Mouse (Mus musculus) adrenal gland, postnatal 14 days (tissue): ENCODE measurements around the gene Xpnpep1. TPM values are rescaled to one million over a fixed set of nuclear protein-coding genes. Genes with fewer than 3 reads are reported as not detected.

Source experiments
- DNase-seq: peaks from one replicate; pipeline ENCODE4 v3.0.0; 2021; ENCODE audit warnings: mixed read lengths
- long read RNA-seq, 2 experiments: library from polyadenylated mRNA; stranded (forward); transcript quantifications; one replicate each; pipeline ENCODE4 v2.0.0; 2021
- total RNA-seq: library from RNA; stranded (reverse); gene quantifications from 2 replicates; pipeline ENCODE4 v1.2.3, GENCODE M21; 2021

Gene Xpnpep1
- total RNA-seq: 104 and 108 TPM in 2 replicates
- long read RNA-seq, experiment 1, full-length matches to known transcripts: 86 of 209 reads
- long read RNA-seq, experiment 1, partial matches to known transcripts: 16 of 209 reads
- long read RNA-seq, experiment 1, other reads (novel, unspliced or antisense): 107 of 209 reads
- long read RNA-seq, experiment 2, full-length matches to known transcripts: 54 of 142 reads
- long read RNA-seq, experiment 2, partial matches to known transcripts: 6 of 142 reads
- long read RNA-seq, experiment 2, other reads (novel, unspliced or antisense): 82 of 142 reads

DNA sequence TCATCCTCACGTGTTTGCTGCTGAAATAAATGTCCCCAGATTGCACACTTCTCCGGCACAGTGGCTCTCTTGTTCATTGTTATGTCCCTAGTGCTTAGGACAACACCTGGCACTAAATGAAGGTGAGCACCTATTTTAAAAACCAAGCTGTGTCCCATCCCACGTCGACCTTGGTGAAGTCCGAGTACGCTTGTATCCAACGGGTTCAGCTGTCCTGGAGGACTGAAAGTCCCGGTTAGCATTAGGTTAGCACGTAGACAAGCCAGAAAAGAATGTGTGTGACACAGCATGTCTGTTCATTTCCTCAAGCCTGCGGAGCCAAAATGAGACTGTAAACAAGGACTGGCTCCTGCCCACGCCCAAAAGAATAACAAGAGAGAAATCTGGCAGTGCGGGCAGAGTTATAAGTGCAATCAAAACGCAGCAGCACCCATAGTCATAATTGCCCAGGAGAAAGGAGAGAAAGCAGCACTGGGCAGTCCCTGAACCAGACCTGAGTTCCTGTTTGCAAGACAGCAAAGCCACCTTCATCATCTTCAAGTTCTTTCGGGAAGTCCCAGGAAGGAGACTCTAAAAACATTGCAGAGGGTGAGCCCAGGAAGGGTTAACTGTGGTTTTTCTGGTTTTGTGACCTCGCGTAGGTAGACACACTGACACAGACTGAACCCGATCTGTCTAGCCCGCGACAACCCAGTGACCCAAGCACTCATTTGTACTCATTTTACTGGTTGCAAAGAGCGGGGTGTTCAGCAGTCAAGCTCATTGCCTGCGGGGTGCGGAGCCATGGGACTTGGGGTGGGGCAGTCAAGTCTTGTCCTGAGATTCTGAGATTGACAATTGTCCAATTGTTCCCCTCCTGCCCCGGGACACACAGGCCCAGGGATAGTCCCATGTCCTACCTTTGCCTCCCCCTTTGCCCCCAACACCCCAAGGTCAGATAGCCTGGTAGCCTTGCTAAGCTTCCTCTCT lies at the start of gene Xpnpep1:
Gene Xpnpep1 (minus strand): TSS at position 51 of the 969 bp plus-strand sequence.
- no peak for DNase-seq

DNA sequence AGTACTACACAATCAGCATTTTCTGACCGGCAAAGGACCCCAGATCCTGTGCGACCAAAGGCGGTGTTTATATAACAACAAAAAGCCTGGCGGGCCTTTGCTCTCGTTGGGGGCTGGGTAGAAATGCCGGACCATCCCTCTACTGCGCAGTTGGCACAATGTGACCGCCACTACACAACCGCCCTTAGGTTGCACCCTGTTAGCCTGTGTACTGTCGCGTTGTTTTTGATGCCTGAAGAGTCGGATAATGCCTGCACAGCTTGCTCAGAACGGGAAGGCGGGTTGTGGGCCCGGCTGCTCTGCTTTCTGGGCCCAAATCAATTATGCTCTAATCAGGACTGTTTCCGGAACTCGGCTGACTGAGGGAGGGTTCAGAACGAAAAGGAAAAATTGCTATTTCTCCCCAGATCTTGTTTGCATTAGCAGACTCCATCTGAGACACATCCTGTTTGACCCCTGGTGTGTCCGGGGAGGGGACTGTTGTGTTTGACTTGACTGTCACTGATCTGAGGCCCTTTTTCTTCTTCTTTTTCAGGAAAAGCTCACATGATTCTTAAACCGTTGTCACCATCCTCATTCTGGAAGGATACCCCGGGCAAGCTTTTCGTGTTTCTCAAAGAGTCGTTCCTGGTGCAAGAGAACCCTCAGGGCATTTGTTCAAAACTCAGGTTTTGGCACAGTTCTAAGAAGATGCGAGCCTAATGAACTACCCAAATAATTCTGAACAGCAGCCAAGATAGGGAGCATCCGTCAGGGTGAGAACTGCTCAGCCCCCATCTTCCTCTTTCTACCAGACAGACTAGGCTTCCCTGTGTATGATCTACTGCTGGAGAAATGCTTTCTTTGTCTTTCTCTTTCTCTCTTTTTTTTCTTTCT lies 47.5 kb upstream of the Xpnpep1 start:
- DNase-seq: peak; percentile 31

DNA sequence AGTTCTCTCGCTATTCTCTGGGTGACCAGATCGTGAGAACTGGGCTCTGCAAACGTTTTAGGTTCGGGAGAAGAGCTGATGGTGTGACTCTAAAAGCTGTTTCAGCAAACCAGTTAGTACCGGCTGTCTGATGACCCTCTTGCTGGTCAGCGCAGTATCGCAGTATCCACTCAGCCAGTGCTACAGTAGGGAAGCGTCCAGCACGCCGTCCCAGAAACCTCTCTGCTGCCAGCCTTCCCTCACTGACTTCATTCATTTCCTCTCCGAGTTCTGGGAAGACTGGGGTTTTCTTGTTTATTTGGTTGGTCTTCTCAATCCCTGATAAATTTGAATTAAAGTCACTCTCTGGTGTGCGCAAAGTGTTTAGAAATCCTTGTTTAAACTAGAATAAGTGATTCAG lies 46.8 kb upstream of the Xpnpep1 start:
- no peak for DNase-seq

DNA sequence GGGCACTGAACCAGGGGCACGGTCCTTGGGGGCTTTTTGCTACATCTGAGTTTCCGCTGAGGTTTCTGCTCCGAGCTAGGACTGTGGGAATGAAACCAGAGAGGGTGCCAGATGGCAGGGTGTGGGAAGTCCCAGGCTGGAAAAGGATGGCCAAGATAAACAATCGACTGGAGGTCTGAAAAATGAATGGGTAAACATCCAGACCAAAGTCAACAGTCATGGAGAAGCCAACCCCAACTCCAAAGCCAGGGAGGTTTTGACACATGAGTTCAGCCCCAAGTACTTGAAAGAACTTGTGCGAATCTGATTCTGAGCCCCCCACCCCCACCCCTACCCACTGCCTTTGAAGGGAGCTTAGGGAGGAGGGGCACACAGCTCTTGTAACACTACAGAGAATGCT lies 44.7 kb upstream of the Xpnpep1 start:
- DNase-seq: no peak

DNA sequence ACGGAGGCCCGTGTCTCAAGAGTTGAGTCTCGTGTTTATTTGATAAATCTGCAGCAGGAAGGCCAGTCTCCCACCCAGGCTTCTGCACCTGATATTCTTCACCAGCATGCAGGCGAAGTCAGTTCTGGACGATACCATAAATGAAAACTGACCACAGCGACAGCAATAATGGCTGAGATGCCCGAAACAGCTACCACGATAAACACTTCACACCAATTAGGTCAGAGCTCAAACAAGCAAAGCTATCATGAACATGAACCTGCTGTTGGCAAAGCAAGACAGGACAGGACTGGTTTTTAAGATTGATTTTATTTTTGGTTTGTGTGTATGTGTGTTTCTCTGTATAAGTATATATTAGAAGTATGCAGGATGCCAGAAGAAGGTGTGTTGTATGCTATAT lies 42.8 kb upstream of the Xpnpep1 start:
- DNase-seq: no peak

DNA sequence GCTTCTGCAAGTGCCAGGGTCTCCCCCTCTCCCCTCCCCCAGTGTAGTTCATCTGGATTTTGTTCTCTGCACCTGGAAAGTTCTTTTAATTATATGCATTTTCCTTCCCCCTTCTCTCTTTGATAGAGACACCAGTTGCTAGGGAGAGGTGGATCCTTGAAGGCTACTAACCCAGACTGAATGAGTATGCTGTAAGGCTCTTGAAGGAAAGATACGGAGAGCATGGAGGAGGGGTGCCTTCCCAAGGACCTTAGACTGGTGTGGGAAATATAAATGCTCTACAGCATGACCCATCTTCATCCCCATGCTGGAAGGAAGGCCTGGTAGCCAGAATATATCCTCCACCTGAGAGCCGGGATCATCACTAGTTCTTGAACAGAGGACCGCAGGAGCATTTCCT lies 41.3 kb upstream of the Xpnpep1 start:
- DNase-seq: no peak

DNA sequence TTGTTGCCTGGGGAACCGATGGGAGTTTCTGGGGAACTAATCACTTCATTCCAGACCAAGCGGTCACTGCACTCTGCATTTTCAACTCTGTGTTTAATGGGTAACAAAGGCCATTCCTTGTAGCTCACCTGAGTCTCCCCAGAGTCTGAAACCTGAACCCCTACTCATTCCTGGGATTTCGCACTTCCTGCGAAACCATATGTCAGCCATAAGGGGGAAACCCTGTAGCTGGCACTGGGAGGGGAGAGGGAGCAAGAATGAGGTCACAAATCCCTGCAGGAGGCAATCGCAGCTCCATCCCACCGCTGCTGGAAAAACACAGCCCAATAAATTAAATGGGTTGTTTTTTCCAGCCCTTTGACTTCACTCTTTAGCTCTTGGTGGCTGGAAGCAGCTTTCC lies 40.9 kb upstream of the Xpnpep1 start:
- DNase-seq: no peak

DNA sequence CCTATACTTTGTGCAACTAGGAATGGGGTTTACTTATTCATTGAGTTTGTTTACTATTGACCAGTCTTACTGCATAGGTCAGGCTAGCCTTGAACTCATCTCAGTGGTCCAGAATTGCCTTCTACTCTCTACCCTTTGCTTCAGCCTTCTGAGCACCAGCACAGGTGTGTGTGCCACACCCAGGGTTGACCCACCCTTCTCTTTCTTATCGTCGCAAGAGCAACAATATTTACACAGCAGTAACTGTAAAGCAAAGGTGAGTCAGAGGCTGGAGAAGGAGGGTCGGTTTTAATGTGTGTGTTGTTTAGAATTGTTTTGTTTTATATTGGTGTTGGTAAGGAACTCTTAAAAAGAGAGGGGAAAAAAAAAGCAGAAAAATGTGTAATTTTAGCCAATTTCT lies 40.5 kb upstream of the Xpnpep1 start:
- no peak for DNase-seq

DNA sequence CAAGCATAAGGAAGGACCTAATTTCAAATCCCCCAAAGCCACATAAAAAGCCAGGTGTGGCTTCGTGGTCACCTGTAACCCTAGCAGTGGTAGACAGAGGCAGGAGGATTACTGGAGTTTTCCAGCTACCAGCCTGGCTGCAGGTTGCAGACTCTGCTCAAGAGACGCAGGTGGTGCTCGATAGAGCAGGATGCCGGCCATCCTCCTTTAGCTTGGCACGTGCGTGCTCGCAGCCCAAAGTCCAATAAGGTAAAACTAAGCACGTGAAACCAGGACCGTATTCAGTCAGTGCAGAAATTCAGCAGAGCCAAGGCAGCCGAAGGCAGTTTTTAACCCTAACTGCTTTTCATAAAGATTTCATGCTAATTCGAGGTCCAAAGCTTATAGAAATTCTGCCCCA lies 40.0 kb upstream of the Xpnpep1 start:
- no peak for DNase-seq

DNA sequence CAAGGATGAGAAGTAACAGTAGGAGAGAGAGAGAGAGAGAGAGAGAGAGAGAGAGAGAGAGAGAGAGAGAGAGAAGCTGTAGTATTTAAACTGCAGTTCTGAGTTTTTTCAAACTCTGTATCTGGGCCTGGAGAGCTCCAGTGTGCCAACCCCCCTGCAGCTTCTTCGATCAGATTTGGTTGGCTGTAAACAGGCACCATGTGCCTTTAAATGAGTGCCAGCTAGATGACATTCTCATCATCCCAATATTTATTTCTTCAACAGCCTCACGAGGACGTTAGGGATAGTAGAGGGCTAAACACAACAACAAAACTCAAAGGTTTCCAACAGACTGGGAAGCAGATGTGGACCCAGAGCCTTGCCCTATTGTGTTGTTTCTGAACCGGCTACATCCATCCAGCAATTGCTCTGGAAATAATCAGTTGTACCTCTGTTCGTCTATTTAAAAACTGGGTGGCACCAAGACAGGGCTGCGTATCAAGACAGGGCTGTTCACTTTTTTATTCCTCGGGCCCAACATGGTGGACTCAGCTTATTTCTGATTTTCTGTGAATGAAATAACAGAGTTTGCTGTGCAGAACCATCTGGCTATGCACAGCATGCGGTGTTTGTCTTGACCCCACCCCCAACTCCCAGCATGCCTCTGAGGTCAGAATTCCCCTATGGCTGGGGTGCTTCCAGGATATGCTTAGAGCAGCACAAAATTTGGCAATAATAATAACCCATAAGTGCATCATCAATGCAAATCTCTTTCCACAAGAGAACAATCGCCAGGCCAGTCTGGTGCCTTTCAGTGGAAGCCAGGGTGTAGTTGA lies 38.5 kb upstream of the Xpnpep1 start:
- no peak for DNase-seq

DNA sequence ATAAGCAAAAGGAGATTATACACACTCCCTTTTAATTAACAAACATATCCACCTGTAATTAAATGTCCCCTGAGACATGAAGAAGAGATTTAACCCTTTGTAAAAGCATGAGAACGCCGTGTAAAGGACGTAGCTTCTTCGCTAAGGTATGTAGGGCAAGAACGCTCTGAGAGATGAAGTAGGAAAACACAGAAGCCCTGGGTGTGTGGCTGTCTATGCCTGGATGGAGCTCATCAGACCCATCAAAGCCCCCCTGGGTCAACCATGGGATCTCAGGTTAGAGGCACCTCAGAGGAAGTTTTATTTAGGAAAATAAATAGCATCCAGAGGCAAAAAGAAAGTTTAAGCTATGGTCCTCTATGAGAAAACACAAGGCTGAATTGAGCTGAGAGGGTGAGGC lies 37.3 kb upstream of the Xpnpep1 start:
- DNase-seq: no peak

DNA sequence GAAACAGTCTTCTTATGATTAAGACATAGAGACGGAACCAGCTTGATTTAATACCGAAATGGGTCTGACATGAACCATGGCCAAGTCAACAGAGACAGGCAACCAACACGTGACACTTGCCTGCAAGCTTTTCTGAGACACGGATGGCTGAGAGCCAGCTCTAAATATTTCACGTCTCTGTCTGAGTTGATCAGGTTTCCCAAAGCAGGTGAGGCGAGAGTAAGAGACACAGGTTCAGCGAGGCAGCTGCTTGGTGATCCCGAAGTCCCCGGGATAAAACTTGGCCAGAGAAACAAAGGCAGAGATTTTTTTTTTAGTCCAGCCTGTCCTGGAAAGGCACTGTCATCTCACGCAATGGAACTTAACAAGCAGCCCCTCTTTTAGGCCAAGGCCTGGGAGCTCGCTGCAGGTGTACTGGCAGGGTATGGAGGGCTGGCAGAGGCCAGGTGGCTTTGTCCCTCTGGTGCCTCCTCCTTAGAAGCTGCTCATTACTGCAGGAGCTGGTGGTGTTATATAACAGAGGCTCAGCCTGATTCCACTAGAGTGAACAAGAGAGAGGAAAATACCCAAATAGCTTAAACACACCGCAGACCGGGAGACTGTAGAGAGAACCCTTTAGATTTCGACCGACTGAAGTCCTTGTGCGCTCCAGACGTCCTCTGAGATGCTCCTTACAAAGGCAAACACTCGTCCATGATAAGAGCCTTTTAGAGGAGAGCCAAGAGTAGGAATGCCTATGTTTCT lies 36.4 kb upstream of the Xpnpep1 start:
- DNase-seq: peak; percentile 27

DNA sequence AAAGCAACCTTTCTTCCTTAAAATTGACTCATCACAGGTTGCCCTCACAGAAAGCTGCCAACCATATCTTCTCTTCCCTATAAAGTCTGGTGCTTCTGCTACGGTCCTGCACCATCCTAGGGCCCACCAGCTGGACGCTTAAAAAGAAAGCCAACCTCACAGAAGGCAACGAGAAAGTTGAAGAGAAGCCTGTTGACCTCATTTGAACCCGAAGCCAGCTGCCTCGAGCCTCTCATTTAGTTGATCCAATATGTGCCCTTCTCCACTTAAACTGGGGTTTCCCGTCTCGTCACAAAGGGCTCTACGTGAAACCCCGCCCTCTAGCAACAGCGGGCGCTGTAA lies 35.9 kb upstream of the Xpnpep1 start:
- no peak for DNase-seq

DNA sequence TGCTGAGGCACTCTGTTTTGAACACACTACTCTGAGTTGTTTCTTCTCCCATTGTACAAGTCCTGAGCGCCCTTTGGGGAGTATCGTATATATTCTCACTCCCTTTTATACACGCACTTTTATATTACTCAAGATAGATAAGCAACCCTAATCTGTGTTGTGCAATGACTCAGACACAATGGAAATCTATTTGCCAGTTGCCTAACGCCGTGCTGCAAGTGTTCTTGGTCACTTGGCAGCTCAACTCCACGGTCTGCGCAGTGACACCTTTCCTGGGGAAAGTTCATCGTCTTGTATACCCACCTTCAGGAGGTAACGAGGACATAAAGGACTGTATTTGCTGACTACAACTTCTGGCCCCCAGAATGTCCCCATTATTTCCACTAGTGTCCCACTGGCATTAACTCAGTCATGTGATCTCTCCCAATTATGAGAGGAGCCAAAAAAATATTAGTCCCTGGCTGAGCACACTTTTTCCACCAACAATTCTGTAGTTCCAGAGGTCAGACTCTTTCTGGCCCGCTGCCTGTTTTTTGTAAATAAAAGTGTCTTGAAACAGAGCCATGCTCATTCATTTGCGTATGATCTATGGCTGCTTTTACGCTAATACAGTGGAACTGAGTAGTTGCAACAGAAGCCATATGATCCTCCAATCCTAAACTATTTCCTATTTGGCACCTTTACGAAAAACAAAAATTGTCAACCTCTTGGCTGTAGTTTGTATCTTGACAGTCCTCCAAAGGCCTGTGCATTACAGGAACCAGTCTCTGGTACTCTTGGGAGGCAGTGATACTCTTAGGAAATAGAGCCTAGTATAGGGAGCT lies 35.1 kb upstream of the Xpnpep1 start:
- DNase-seq: peak; percentile 45

DNA sequence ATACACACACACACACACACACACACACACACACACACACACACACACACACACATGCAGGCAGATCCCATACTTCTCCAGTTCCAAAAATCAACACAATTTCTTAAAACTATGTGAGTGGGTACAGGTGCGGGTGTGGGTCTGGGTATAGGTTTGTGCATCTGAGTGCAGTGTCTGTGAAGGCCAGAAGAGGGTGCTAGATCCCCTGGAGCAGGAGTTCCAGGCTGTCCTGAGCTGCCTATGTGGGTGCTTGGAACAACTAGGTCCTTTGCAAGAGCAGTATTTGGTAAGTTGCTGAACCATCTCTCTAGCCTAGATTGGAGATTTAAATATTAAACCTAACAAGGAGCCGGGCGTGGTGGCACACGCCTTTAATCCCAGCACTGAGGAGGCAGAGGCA lies 33.5 kb upstream of the Xpnpep1 start:
- DNase-seq: no peak

DNA sequence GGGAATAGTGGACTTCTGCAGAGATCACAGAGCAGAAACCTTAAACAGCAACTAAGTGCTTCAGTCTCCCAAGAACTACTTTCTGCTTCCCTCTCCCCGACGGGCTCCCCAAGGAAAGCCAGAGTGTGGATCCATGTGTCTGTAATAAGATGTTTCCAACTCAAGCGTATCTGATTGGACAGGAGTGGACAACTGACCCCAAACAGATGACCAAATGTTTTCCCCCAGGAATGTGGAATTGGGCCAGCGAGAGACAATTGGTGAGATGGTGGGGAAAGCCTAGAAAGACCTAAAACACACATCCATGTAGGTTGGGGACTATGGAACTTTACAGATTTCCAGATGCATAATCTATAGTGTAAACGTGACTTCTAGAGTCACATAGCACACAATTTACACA lies 32.4 kb upstream of the Xpnpep1 start:
- no peak for DNase-seq

DNA sequence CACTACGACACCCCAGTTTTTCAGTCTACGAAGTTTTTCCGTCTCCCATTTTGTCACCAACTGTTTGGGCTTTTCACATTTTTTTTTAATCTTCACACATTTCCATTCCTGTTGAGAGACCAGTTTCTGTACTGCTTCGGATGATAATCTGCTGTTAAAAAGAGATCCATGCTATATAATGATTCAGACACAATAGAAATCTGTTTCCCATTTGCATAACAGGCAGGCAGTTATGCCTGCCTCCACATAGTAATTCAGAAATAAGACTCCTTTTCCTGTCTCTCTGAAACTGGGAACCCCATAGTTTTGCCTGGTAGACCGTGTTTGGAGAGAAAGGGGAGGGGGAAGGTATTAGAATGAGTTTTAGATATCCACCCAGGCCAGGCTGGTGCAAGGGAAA lies 31.6 kb upstream of the Xpnpep1 start:
- no peak for DNase-seq

DNA sequence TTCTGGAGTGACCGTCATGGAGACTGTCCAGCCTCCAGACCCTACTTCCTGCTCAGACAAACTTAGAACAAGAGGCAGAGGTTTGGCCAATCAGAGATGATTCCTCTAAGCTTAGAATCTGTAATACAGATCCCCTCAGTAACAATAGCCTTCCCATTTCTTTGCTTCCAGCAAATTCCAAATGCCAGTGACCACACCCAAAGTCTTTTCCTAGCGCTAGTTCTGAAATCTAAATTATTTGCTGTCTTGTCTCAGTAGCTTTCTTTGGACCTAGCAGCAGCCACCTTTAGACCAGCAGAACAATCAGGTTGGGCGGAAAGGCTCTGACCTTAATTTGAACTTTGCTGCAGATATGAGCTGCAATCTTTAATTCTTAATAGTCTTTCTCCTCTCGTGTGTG lies 30.9 kb upstream of the Xpnpep1 start:
- DNase-seq: no peak

DNA sequence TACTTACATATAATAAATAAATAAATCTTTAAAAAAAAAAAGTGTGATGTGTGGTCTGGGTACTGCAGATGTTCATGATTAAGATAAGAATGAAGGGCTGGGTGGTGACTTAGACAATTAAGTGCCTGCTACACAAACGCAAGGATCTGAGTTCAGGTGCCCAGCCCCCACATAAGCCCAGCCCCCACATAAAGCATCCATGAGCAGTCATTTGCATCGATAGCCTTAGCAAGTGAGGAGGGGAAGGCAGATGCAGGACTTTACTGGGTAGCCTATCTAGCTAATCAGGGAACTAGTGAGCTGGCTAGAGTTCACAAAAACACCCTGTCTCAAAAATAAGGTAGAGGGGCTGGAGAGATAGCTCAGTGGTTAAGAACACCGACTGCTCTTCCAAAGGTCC lies 29.4 kb upstream of the Xpnpep1 start:
- no peak for DNase-seq

DNA sequence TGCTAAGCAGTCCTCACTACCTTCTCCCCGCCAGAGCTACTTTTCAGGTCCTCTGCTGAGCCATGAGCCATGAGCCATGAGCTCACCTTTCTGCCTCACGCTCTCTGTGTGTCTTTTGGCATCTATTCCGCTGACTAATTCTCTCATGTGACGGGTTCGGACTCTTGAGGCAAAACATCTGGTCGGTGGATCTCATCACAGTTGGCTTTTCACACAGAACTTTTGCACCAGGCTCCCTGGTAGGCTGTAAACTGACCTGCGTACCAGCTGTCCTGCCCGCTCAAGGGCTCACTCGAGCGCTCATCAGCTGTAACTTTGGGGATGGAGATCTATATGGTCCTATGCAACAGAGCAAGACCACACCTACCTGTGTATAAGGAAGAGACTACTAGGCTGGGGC lies 26.9 kb upstream of the Xpnpep1 start:
- DNase-seq: peak; percentile 25
